Mouse (Mus musculus) bone marrow, adult 2 months (tissue): ENCODE data around the gene Tmem56.

Source experiments
- CTCF ChIP-seq: fragments of 200-500 bp; IDR thresholded peaks from 2 replicates; pipeline ENCODE4 v1.5.1; 2011; ENCODE audit warnings: low read length, control low read depth; ENCODE audit not compliant: control insufficient read depth, insufficient read depth
- POLR2A ChIP-seq: fragments of 200-500 bp; IDR thresholded peaks from 2 replicates; pipeline ENCODE4 v1.6.1; 2011; ENCODE audit warnings: low read depth, mild to moderate bottlenecking, control low read depth, low read length, borderline replicate concordance; ENCODE audit not compliant: control insufficient read depth

- TF ChIP-seq POLR2A (no peak), CTCF (no peak)
Observed at GRCm38 (mm10) chr3:121257418-121257817, 25.5 kb downstream of the Tmem56 start.
